Mouse (Mus musculus) small intestine, adult 2 months (tissue): ENCODE measurements around the gene Pla2g2c. TPM values are rescaled to one million over a fixed set of nuclear protein-coding genes. Genes with fewer than 3 reads are reported as not detected.

Experiments
- H3K27ac ChIP-seq: fragments of 200-500 bp; 2 replicates; pipeline ENCODE4 v1.5.1; 2012; ENCODE audit warnings: low read depth, low read length, control low read depth, inconsistent platforms; ENCODE audit not compliant: insufficient read depth
- H3K27me3 ChIP-seq: fragments of 200-500 bp; 2 replicates; pipeline ENCODE4 v1.6.1; 2012; ENCODE audit warnings: mild to moderate bottlenecking, moderate library complexity, low read length, inconsistent platforms; ENCODE audit not compliant: control insufficient read depth, insufficient read depth
- H3K36me3 ChIP-seq: fragments of 200-500 bp; 2 replicates; pipeline ENCODE4 v1.6.1; 2012; ENCODE audit warnings: mild to moderate bottlenecking, low read length, control low read depth, inconsistent platforms; ENCODE audit not compliant: control insufficient read depth, insufficient read depth
- H3K4me1 ChIP-seq: fragments of 200-500 bp; 2 replicates; pipeline ENCODE4 v1.6.1; 2012; ENCODE audit warnings: low read length, inconsistent platforms, mixed read lengths; ENCODE audit not compliant: control insufficient read depth, insufficient read depth, insufficient read length
- H3K4me3 ChIP-seq: fragments of 200-500 bp; 2 replicates; pipeline ENCODE4 v1.5.1; 2012; ENCODE audit warnings: low read depth, mild to moderate bottlenecking, control low read depth, inconsistent platforms, low read length, moderate library complexity
- CTCF ChIP-seq: fragments of 200-500 bp; IDR thresholded peaks from 2 replicates; pipeline ENCODE4 v1.5.1; 2012; ENCODE audit warnings: low read depth, mild to moderate bottlenecking, control low read depth, inconsistent platforms, low read length, moderate library complexity, mixed read lengths; ENCODE audit not compliant: insufficient replicate concordance, insufficient read length; ENCODE audit errors: extremely low read depth
- POLR2A ChIP-seq: fragments of 200-500 bp; IDR thresholded peaks from 2 replicates; pipeline ENCODE4 v1.6.1; 2012; ENCODE audit warnings: low read depth, mild to moderate bottlenecking, control low read depth, inconsistent platforms, low read length, moderate library complexity
- WGBS: fragments of 180-500 bp; shearing (Covaris S2); methylation state at CpG from one replicate; pipeline ENCODE4 v1.1.7; 2018; 5-methylcytosine and 5-hydroxymethylcytosine counted together
- polyA plus RNA-seq: library from polyadenylated mRNA; depleted of rRNA; stranded (reverse); fragments of >200 nt; gene quantifications from 2 replicates; pipeline ENCODE4 v1.2.3, GENCODE M21; 2012

Pla2g2c gene
- polyA plus RNA-seq, 1 experiment, result 0.24 TPM

- Histone ChIP-seq H3K36me3 (no peaks in the 10 kb centered on the region), H3K4me1 (peaks cover 7% of the 10 kb centered on the region), H3K27ac (peak overlapping the region; percentile 63), H3K27me3 (no peaks in the 10 kb centered on the region), H3K4me3 (no peak overlapping the region)
- 19% methylated on average over 10 of the region's 10 CpGs for WGBS
- no peak for TF ChIP-seq CTCF
- TF ChIP-seq POLR2A, result no peak
These were observed 23.3 kb downstream of the Pla2g2c start for GRCm38 (mm10) chr4:138747851-138748250.

GRCm38 (mm10) chr4:138748369-138749072, 23.9 kb downstream of the Pla2g2c start:
- TF ChIP-seq CTCF (peak; percentile 57; the same call in 1 of the 2 replicates), POLR2A (no peak)
- peaks cover 7% of the 10 kb centered on the region for H3K4me1 ChIP-seq
- H3K36me3 ChIP-seq, result no peaks in the 10 kb centered on the region
- no peaks in the 10 kb centered on the region for H3K27me3 ChIP-seq
- WGBS, result 40% methylated on average over 8 of the region's 8 CpGs
- H3K4me3 ChIP-seq, result no peak overlapping the region
- H3K27ac ChIP-seq, result 0 out of 2 replicates have a peak overlapping the region, but pooled peaks have one; percentile 13

- Histone ChIP-seq H3K27me3 (no peaks in the 10 kb centered on the region), H3K36me3 (no peaks in the 10 kb centered on the region), H3K4me3 (no peak overlapping the region), H3K27ac (no peak overlapping the region), H3K4me1 (peaks cover 12% of the 10 kb centered on the region)
- TF ChIP-seq CTCF (no peak), POLR2A (no peak)
- WGBS, result 97% methylated on average over 6 of the region's 6 CpGs
These were observed 28.0 kb downstream of the Pla2g2c start for GRCm38 (mm10) chr4:138752603-138753002.

- Histone ChIP-seq H3K27me3 (no peaks in the 10 kb centered on the region), H3K27ac (no peak overlapping the region), H3K4me3 (no peak overlapping the region), H3K36me3 (no peaks in the 10 kb centered on the region), H3K4me1 (peaks cover 5% of the 10 kb centered on the region; the same call in 1 of the 2 replicates)
- 97% methylated on average over 3 of the region's 3 CpGs for WGBS
- TF ChIP-seq CTCF (no peak), POLR2A (no peak)
These were observed 29.0 kb downstream of the Pla2g2c start for GRCm38 (mm10) chr4:138753608-138754007.

- peaks cover 5% of the 10 kb centered on the region; the same call in 1 of the 2 replicates for H3K4me1 ChIP-seq
- H3K27me3 ChIP-seq, result no peaks in the 10 kb centered on the region
- TF ChIP-seq POLR2A, result no peak
- no peak for TF ChIP-seq CTCF
- H3K27ac ChIP-seq, result no peak overlapping the region
- 37% methylated on average over 9 of the region's 9 CpGs for WGBS
- no peak overlapping the region for H3K4me3 ChIP-seq
- H3K36me3 ChIP-seq, result no peaks in the 10 kb centered on the region
These were observed 29.8 kb downstream of the Pla2g2c start for GRCm38 (mm10) chr4:138754432-138754831.

- peaks cover 5% of the 10 kb centered on the region; the same call in 1 of the 2 replicates for H3K4me1 ChIP-seq
- no peaks in the 10 kb centered on the region for H3K27me3 ChIP-seq
- 31% methylated on average over 4 of the region's 4 CpGs for WGBS
- no peak overlapping the region for H3K27ac ChIP-seq
- H3K4me3 ChIP-seq, result no peak overlapping the region
- H3K36me3 ChIP-seq, result no peaks in the 10 kb centered on the region
- TF ChIP-seq CTCF, result no peak
- TF ChIP-seq POLR2A, result no peak
These were observed 30.8 kb downstream of the Pla2g2c start for GRCm38 (mm10) chr4:138755439-138755838.

- H3K4me3 ChIP-seq, result no peak overlapping the region
These were observed 31.4 kb downstream of the Pla2g2c start for GRCm38 (mm10) chr4:138755983-138756382.

More at GRCm38 (mm10) chr4:138755983-138756382, 31.4 kb downstream of the Pla2g2c start:
- H3K27me3 ChIP-seq, result no peaks in the 10 kb centered on the region
- H3K36me3 ChIP-seq, result no peaks in the 10 kb centered on the region
- no peak overlapping the region for H3K27ac ChIP-seq
- WGBS, result 60% methylated on average over 11 of the region's 11 CpGs
- peaks cover 5% of the 10 kb centered on the region; the same call in 1 of the 2 replicates for H3K4me1 ChIP-seq
- TF ChIP-seq POLR2A (no peak), CTCF (no peak)
